Comparison of ENCODE assay signal across 24 mouse cellular contexts in genomic region chr10:60926632-60927031, GRCm38 (mm10).
DNase-seq lines count a peak whose midpoint lies in the region; ATAC-seq and TF ChIP-seq lines count a peak whose summit lies in the region.
"Had no signal": no experiment of that assay in that cellular context is flagged by ENCODE, and none has a peak within 500 bp of the region (broad histone marks: within the 10 kb centered on the region; RNA-seq: fewer than 3 reads in every experiment).

No protein-coding gene starts in this region.

- intact Hi-C loops in heart, postnatal 10 days (cut with DNase I), result no loop called here

- no peaks in the 10 kb centered on the region for H3K36me3 ChIP-seq in forebrain, embryonic 10.5 days (replicated peaks)
- no peaks in the 10 kb centered on the region for H3K36me3 ChIP-seq in forebrain, postnatal 0 days (ENCODE audit: insufficient read depth)
- no peaks in the 10 kb centered on the region for H3K36me3 ChIP-seq in heart, embryonic 10.5 days
- no peaks in the 10 kb centered on the region for H3K36me3 ChIP-seq in hindbrain, postnatal 0 days (ENCODE audit: insufficient read depth, low read length)
- H3K36me3 ChIP-seq in hindbrain, embryonic 11.5 days (ENCODE audit: control insufficient read depth, insufficient read depth, low read length), result no peaks in the 10 kb centered on the region
- no peaks in the 10 kb centered on the region for H3K36me3 ChIP-seq in myocyte (ENCODE audit: control insufficient read depth, insufficient read depth)
- H3K36me3 ChIP-seq: embryonic facial prominence, embryonic 10.5 days; embryonic facial prominence, embryonic 12.5 days; G1E had no signal

- TF ChIP-seq CTCF in forebrain, postnatal 0 days (IDR thresholded peaks at IDR 0.05; ENCODE audit: low read depth), result no peak
- peak; percentile 33 for TF ChIP-seq CTCF in hindbrain, postnatal 0 days (IDR thresholded peaks at IDR 0.05; ENCODE audit: low read depth)

- no peak overlapping the region for H3ac ChIP-seq in myocyte (ENCODE audit: control insufficient read depth, insufficient read length)

- H3K79me2 ChIP-seq in myocyte (ENCODE audit: control insufficient read depth, insufficient read depth), result no peaks in the 10 kb centered on the region

- 88% methylated on average over 12 of the region's 12 CpGs for WGBS in forebrain, embryonic 10.5 days
- 87% methylated on average over 12 of the region's 12 CpGs for WGBS in forebrain, postnatal 0 days
- WGBS in heart, embryonic 10.5 days, result 78% methylated on average over 12 of the region's 12 CpGs
- WGBS in hindbrain, postnatal 0 days, result 83% methylated on average over 12 of the region's 12 CpGs
- WGBS in hindbrain, embryonic 11.5 days, result 89% methylated on average over 12 of the region's 12 CpGs

- no peak overlapping the region for H3K9ac ChIP-seq in forebrain, postnatal 0 days
- no peak overlapping the region for H3K9ac ChIP-seq in hindbrain, postnatal 0 days (replicated peaks; ENCODE audit: low read length)
- no peak overlapping the region for H3K9ac ChIP-seq in hindbrain, embryonic 11.5 days (ENCODE audit: low read depth, low read length)
- H3K9ac ChIP-seq: embryonic facial prominence, embryonic 12.5 days had no signal

- H3K9me3 ChIP-seq in forebrain, embryonic 10.5 days, result no peaks in the 10 kb centered on the region
- no peaks in the 10 kb centered on the region for H3K9me3 ChIP-seq in forebrain, postnatal 0 days (ENCODE audit: low read length)
- no peaks in the 10 kb centered on the region for H3K9me3 ChIP-seq in heart, embryonic 10.5 days
- H3K9me3 ChIP-seq in hindbrain, postnatal 0 days (ENCODE audit: low read length), result no peaks in the 10 kb centered on the region
- H3K9me3 ChIP-seq in hindbrain, embryonic 11.5 days (ENCODE audit: control insufficient read depth, low read length), result no peaks in the 10 kb centered on the region
- H3K9me3 ChIP-seq: embryonic facial prominence, embryonic 10.5 days; embryonic facial prominence, embryonic 12.5 days had no signal

- no peak for TF ChIP-seq POLR2A in myocyte (IDR thresholded peaks at IDR 0.05; ENCODE audit: insufficient read length, low read depth)

- peaks cover 68% of the 10 kb centered on the region for H3K4me1 ChIP-seq in forebrain, embryonic 10.5 days
- H3K4me1 ChIP-seq in forebrain, postnatal 0 days (ENCODE audit: insufficient read depth), result no peaks in the 10 kb centered on the region
- peaks cover 82% of the 10 kb centered on the region for H3K4me1 ChIP-seq in heart, embryonic 10.5 days
- no peaks in the 10 kb centered on the region for H3K4me1 ChIP-seq in hindbrain, postnatal 0 days (ENCODE audit: insufficient read depth, low read length)
- peaks cover 9% of the 10 kb centered on the region for H3K4me1 ChIP-seq in hindbrain, embryonic 11.5 days (replicated peaks; ENCODE audit: control insufficient read depth, insufficient read depth, low read length)
- H3K4me1 ChIP-seq: embryonic facial prominence, embryonic 12.5 days had no signal

- no peak for ATAC-seq in forebrain, postnatal 0 days
- no peak for ATAC-seq in hindbrain, postnatal 0 days
- no peak for ATAC-seq in hindbrain, embryonic 11.5 days (ENCODE audit: low FRiP score)
- ATAC-seq: activated CD4-positive, CD25-positive, alpha-beta regulatory T cell, adult 4 months; CD4-positive, CD25-positive, alpha-beta regulatory T cell, adult 4 months; forebrain, embryonic 14.5 days; forebrain, embryonic 16.5 days; Patski had no signal

- peak overlapping the region; percentile 77; the same call in 1 of the 2 replicates for H3K27ac ChIP-seq in forebrain, embryonic 10.5 days
- no peak overlapping the region for H3K27ac ChIP-seq in forebrain, postnatal 0 days (ENCODE audit: low read depth, low read length)
- peak overlapping the region; percentile 71; the same call in 1 of the 2 replicates for H3K27ac ChIP-seq in heart, embryonic 10.5 days
- no peak overlapping the region for H3K27ac ChIP-seq in hindbrain, postnatal 0 days
- no peak overlapping the region for H3K27ac ChIP-seq in hindbrain, embryonic 11.5 days (ENCODE audit: low read depth, low read length)
- H3K27ac ChIP-seq: embryonic facial prominence, embryonic 10.5 days; embryonic facial prominence, embryonic 12.5 days had no signal

- DNase-seq in forebrain, embryonic 10.5 days (ENCODE audit: extremely low spot score, low spot score), result no peak
- no peak for DNase-seq in forebrain, postnatal 0 days
- DNase-seq in heart, embryonic 10.5 days (ENCODE audit: low spot score), result no peak
- no peak for DNase-seq in heart, postnatal 10 days
- DNase-seq in hindbrain, postnatal 0 days (ENCODE audit: low spot score), result no peak
- DNase-seq in hindbrain, embryonic 11.5 days (ENCODE audit: low spot score), result no peak
- DNase-seq: adrenal gland, adult 8-10 months; adrenal gland, postnatal 14 days; adrenal gland, postnatal 36 days; B cell, adult 2 months; cerebellum, adult 11-12 months; cerebellum, adult 2 months; cerebellum, adult 9-10 months; cerebellum, postnatal 10 days; cerebellum, postnatal 25 days had no signal

- no peak overlapping the region for H3K4me2 ChIP-seq in forebrain, postnatal 0 days (ENCODE audit: low read depth)
- no peak overlapping the region for H3K4me2 ChIP-seq in hindbrain, postnatal 0 days (ENCODE audit: low read depth, low read length)
- no peak overlapping the region for H3K4me2 ChIP-seq in hindbrain, embryonic 11.5 days (replicated peaks; ENCODE audit: low read depth, low read length)
- no peak overlapping the region for H3K4me2 ChIP-seq in myocyte (ENCODE audit: low read depth)
- H3K4me2 ChIP-seq: embryonic facial prominence, embryonic 12.5 days had no signal

- H3K4me3 ChIP-seq in forebrain, embryonic 10.5 days, result no peak overlapping the region
- no peak overlapping the region for H3K4me3 ChIP-seq in forebrain, postnatal 0 days (ENCODE audit: low read depth, low read length)
- H3K4me3 ChIP-seq in heart, embryonic 10.5 days, result no peak overlapping the region
- H3K4me3 ChIP-seq in hindbrain, postnatal 0 days (ENCODE audit: low read length), result no peak overlapping the region
- no peak overlapping the region for H3K4me3 ChIP-seq in hindbrain, embryonic 11.5 days (ENCODE audit: low read depth, low read length)
- no peak overlapping the region for H3K4me3 ChIP-seq in myocyte
- H3K4me3 ChIP-seq: embryonic facial prominence, embryonic 10.5 days; embryonic facial prominence, embryonic 12.5 days had no signal

- H3K27me3 ChIP-seq in forebrain, embryonic 10.5 days (ENCODE audit: poor library complexity, severe bottlenecking), result peaks cover 59% of the 10 kb centered on the region
- no peaks in the 10 kb centered on the region for H3K27me3 ChIP-seq in forebrain, postnatal 0 days (ENCODE audit: insufficient read depth, low read length)
- peaks cover 10% of the 10 kb centered on the region; the same call in 1 of the 2 replicates for H3K27me3 ChIP-seq in heart, embryonic 10.5 days (ENCODE audit: insufficient read depth, poor library complexity, severe bottlenecking)
- H3K27me3 ChIP-seq in hindbrain, postnatal 0 days (ENCODE audit: insufficient read depth, low read length), result no peaks in the 10 kb centered on the region
- peaks cover 72% of the 10 kb centered on the region for H3K27me3 ChIP-seq in hindbrain, embryonic 11.5 days (ENCODE audit: control insufficient read depth, insufficient read depth, low read length)
- peaks cover 6% of the 10 kb centered on the region for H3K27me3 ChIP-seq in myocyte (ENCODE audit: control insufficient read depth, insufficient read depth, insufficient read length)
- H3K27me3 ChIP-seq: Patski had no signal

TF ChIP-seq in myocyte, 11 proteins besides CTCF, POLR2A, EP300 and RAD21:
- no peak for TF ChIP-seq SRF (IDR thresholded peaks at IDR 0.05; ENCODE audit: control insufficient read depth, insufficient read length, low read depth)
- no peak for TF ChIP-seq MAX (IDR thresholded peaks at IDR 0.05; ENCODE audit: low read depth)
- no peak for TF ChIP-seq TCF3 (IDR thresholded peaks at IDR 0.05; ENCODE audit: insufficient read length, low read depth)
- peak in 2 of 3 experiments; percentile 22 to 79 for TF ChIP-seq MYOG (IDR thresholded peaks at IDR 0.05; ENCODE audit: control insufficient read depth in 1 of 3, insufficient read depth in 1 of 3, insufficient read length in 2 of 3, low read depth in 2 of 3)
- TF ChIP-seq MYOD1 (IDR thresholded peaks at IDR 0.05; ENCODE audit: control insufficient read depth in 1 of 3, insufficient read length in 2 of 3, low read depth in 2 of 3), result peak in 1 of 3 experiments; percentile 77
- TF ChIP-seq POLR2AphosphoS2 (IDR thresholded peaks at IDR 0.05; ENCODE audit: insufficient read length, low read depth), result no peak
- TF ChIP-seq REST (IDR thresholded peaks at IDR 0.05; ENCODE audit: insufficient read depth, insufficient read length), result no peak
- TF ChIP-seq E2F4 (IDR thresholded peaks at IDR 0.05; ENCODE audit: insufficient read depth), result no peak
- TF ChIP-seq CEBPB (IDR thresholded peaks at IDR 0.05; ENCODE audit: insufficient read depth, poor library complexity, severe bottlenecking), result no peak
- TF ChIP-seq TCF12 (IDR thresholded peaks at IDR 0.05; ENCODE audit: insufficient read depth, poor library complexity, severe bottlenecking), result no peak
- no peak for TF ChIP-seq USF1 (IDR thresholded peaks at IDR 0.05; ENCODE audit: low read depth)

Comparison
In these comparisons a context has a peak if more than half of its experiments do, and no peak if none do; other contexts are left out.
1. H3K27ac ChIP-seq: peak in forebrain, embryonic 10.5 days (single experiment) and heart, embryonic 10.5 days (single experiment); none in forebrain, postnatal 0 days (single experiment), hindbrain, postnatal 0 days (single experiment) and hindbrain, embryonic 11.5 days (single experiment).